Mouse (Mus musculus) frontal cortex, adult 2 months (tissue): ENCODE measurements at regions not wholly inside any gene's neighbourhood (a gene's known extent, or its start where the extent isn't known, plus 50 kb on each side); places are given as distances from the start of the nearest gene placed in this dataset.
A peak's percentile ranks its signal among the peaks of the same experiment; 100 is the strongest.

ENCODE experiments used
- DNase-seq, 2 experiments: peaks; one replicate each; pipeline ENCODE4 v3.0.0; 2022; ENCODE audit warnings: low spot score in 1 of 2; ENCODE audit errors: extremely low spot score in 1 of 2

- no peak for DNase-seq
Measured at GRCm38 (mm10) chr16:75487915-75488314, 97.9 kb downstream of the Lipi start.

DNA sequence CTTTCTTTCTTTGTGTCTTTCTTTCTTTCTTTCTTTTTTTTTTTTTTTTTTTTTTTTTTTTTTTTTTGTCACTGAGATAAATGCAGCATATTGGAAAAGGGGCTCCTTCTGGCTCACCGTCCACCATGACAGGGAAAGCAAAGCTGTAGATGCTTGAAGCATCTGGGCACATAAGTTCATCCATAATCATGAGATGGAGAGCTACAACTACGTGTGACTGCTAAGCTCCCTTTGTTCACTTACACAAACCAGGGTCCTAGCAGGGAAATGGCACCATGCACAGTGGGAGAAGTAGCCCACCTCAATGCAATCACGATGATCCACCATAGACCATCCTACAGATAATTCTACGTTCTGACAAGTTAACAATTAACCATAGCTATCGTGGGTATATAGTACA lies 102.0 kb downstream of the Lipi start:
- no peak for DNase-seq

DNA sequence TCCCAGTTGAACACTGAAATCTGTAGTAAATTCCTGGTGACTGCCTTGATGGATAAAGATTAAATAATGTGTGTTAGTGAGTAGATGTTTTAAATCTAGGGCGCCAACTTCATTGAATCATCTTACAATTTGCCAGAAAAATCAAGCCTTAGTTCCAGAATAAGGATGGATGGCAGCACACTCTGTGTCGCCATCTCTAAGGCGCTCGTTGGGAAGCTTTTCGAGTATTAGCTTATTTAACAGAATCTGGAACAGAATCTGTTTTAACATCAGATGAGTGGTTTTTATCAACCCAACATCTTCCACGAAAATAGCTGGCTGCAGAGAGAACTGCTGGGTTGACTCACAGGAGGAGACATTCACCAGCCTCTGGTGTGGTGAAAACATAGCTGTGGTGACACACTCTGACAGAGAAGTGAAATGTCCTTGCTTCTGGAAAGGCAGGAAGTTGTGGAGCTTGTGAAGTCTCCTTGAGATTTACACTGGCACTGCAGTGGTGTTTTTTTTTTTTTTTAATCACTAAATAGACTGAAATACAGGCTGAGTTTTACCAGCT lies 120.4 kb downstream of the Lipi start:
- DNase-seq = peak; percentile 32 to 51

DNA sequence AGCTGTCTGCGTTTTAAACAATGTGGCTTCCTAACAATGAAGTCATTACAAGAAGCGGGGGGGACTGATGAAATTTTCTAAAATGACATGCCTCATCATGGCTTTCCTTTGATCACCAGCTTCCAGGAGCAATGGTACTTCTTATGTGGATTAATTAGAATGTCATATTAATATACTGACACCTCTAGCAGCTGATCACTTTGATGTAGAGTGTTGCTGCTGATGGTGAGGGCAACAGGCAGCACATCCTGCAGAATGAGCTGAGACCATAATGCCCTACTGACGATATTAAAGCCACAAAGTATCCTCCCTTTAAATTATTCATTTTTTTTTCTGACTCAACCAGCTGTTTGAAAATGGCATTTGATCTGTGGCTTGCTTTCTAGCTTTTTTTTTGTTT lies 123.7 kb downstream of the Lipi start:
- DNase-seq = no peak

DNA sequence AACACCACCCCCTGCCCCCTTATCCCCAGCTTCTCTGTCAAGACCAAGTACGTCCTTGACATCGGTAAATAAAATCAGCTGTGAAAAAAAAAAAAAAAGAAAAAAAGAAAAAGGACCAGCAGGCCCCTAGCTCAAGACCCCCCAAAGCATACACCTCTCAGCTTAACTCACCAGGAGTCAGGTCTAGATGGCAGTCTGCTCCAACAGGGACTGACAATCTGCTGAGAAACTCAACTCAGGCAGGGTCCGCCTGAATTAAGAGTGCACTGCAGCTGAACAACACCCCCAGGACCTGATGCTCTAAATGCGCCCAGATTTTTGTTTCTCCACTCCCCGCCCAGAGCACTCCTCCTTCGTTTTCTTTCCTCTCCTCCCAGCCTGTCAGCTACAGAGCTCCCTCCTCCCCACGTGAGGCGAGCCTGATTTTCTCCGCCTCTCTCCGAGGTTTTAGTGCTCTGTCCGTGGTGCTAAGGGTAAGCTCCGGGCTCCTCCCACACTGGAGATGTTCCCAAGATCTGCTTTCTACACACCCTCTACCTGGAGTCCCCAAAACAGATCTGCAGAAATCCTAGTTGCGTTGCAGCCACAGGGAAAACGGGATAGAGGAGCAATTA lies 138.9 kb downstream of the Lipi start:
- DNase-seq = peak; percentile 17 to 55

DNA sequence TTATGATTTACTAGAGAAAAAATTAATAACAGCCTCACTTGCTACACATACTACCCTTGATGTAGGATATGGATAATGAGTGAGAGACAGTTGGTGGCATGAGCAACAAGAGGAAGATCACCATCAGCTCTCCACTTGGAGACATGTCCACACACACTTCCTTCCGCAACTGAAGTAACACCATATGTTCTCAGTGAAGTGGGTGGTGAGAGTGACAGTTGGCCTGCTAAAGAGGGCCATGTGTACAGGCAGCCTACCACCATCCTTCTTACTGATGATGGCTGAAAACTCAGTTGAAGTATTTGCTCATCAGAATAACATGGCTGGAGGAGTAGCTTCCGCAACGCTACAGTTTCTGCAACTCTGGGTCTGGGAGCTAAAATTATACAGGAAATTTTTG lies 146.6 kb downstream of the Lipi start:
- peak; percentile 8 to 57 for DNase-seq

- DNase-seq = no peak
Measured at GRCm38 (mm10) chr16:75433227-75433626, 152.6 kb downstream of the Lipi start.

- DNase-seq = peak in 1 of 2 experiments; percentile 25
Measured at GRCm38 (mm10) chr16:75384526-75385222, 201.2 kb downstream of the Lipi start.

DNA sequence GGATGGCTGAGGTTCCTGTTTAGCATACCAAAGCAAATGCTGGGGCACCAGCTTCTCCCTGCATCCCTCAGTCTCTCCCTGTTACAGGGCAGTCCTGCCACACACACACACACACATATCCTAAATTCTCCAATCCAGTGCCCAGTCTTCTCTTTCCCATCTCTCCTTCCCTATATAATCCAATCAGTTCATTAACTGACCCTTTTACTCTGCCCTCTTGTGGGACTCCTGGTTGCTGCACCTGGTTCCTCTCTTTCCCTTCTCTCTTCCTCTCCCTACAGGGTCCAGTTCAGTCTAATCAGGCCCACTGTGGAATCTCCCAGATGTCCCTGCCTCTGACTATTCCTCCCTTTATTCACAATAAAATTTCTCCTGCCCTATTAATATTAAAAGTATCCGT lies 204.7 kb downstream of the Lipi start:
- no peak for DNase-seq

DNA sequence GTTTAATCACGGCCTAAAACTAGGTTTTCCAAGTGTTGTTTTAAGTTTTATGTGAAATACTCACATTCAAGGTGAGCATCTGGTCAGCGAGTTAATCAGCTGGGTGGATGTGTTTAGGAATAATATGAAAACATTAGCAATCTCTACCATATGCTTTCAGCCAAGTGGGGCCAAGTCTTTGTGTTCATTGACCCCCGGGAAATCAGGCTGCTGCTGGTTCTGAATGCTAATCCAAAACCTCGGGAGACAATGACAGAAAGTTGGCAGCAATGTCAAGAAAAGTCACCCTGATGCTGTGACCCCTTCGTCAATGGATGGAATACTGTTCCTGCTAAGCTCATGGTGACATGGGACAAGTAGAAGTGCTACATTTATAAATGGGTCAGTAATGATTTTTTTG lies 216.2 kb downstream of the Lipi start:
- no peak for DNase-seq

DNA sequence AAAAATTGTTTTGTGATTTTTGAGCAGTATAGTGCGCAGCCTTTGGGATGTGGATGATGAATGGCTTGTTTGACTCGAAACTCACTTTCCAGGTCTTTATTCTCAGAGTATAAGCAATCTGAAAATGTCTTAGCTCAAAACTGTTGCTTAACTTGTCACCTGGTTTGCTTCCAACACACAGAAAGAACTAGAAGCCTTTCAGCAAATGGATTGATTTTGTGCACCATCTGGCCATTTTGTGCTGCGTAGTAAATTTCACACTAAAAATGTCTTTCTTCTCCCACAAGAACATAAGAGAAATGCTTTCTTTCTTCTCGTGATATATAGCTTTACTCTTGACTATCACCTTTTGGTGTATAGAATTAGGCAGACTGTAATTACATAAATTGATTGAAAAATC lies 219.1 kb downstream of the Lipi start:
- DNase-seq = peak; percentile 26 to 68

DNA sequence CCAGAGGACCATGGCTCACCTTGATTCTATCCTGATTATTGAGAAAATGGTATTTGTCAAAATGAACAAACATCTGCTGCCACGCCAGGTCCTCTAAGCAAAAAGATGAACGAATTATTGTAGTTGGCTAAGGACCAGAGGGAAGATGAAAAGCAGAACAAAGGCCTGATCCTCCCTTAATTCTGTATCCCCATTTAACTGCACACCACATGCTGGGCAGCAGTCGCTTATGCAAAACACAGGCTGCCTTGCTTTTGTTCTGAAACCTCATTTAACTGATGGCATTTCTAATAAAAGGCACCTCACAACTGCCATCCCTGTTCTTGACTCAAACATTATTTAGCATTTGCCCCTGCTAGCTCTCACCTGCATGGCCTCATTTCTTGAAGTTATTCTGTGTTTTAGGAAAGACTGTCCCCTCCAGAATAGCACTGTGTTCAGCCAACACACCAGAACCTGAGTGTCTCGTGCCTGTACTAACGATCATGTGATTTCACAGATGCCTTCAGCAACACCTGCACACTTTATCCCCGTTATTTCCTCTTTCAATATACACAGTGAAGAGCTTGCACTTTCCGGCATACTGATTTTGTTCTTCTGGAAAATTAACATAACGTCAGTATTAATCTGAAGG lies 220.4 kb downstream of the Lipi start:
- no peak for DNase-seq

- DNase-seq = peak in 1 of 2 experiments; percentile 45
Measured at GRCm38 (mm10) chr16:75362095-75362494, 223.8 kb downstream of the Lipi start.

GRCm38 (mm10) chr16:75360791-75361190 lies 225.1 kb downstream of the Lipi start:
- no peak for DNase-seq

DNA sequence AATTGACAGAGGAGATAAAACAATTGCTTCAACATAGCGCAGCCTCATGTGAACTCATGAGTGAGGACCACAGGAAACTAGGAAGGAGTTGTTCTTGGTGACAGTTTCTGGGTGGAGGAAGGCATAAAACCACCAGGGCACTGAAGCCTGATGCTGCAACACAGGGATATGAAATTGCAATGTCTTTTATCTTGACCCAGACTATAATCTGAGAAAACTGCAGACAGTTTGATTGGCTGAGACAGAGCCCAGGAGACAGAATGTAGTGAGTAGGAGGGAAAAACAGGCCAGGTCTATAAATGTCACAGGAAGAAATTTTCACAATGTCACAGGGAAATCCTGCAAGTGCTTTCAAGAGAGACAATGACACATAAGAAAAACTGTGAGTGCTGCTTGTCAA lies 232.5 kb downstream of the Lipi start:
- DNase-seq = no peak

DNA sequence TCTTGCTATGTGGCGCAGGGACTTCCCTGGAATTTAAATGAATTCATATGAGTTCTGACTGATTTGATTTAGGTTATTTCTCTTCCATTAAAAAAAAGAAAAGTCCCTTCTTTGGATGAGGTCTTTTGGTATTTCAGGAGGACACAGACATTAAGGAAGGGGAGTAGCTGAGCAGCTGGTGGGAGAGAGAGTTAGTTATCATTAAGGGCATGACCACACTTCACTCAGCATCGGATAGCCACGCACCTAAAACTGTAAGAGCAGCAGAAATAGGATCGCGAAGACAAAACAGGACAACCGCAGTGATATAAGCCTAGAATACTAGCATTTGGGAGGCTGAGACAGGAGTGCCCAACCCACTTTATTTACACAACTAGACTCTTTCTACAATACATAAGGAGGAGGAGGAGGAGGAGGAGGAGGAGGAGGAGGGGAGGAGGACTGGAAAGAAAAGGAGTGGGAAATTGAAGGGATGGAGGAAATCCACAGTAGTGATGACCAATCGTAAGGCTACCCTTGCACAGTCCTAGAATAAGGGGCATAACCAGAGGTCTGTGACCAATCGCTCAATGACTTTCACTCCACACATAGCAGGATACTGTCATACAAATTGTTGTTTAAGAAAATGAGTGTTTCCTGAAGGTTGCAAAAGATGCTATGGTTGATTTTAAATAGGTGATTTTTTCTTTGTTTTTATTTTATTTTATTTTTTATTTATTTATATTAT lies 241.5 kb downstream of the Lipi start:
- DNase-seq = no peak

GRCm38 (mm10) chr16:75343028-75343901 lies 242.6 kb downstream of the Lipi start:
- peak in 1 of 2 experiments; percentile 80 for DNase-seq

- no peak for DNase-seq
Measured at GRCm38 (mm10) chr16:75334228-75334627, 251.6 kb downstream of the Lipi start.

- no peak for DNase-seq
Measured at GRCm38 (mm10) chr16:75333750-75334149, 252.1 kb downstream of the Lipi start.

DNA sequence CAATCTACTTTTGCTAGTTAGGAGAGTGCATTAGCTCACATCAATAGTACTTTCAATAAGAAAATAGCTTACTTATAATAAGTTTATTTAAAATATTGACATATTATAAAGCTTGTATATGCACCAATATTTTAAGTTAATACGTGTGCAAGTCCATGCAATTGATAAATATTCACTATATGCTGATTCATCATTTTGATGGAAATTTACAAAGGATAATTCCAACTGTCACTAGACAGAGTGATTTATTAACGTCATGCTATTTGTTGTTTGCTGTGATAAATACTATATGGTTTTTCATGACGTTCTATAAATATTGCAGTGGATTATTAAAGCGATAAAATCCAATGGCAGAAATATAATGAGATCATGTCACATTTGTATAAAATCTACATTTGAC lies 253.0 kb downstream of the Lipi start:
- no peak for DNase-seq
